Mouse (Mus musculus) ES-CJ7 (cell line): ENCODE data around the gene Tunar.

Experiments
- DNase-seq: peaks from one replicate; pipeline ENCODE4 v3.0.0; 2011; ENCODE audit warnings: low read depth, low spot score

Tunar gene

DNA sequence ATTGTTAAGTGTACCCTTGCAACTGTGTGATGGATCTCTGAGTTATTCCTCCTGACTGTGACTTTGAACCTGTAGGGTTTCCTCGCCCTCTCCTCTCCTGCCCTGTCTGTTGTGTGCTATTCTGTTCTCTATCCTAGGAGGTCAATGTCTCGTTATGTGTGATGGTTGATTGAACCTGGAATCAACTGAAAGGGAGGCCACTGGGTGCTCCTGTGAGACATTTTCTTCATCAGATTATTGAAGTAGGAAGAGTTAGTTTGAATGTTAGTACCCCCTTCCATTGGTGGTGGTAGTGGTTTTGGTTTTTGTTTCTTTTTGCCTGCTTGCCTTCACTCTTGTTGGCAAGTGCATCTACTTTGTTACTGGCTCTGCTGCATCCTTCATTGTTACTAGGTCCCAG lies at the start of gene Tunar:
Tunar (plus strand) TSS at position 301 of the 400 bp plus-strand sequence.
- no peak for DNase-seq

DNA sequence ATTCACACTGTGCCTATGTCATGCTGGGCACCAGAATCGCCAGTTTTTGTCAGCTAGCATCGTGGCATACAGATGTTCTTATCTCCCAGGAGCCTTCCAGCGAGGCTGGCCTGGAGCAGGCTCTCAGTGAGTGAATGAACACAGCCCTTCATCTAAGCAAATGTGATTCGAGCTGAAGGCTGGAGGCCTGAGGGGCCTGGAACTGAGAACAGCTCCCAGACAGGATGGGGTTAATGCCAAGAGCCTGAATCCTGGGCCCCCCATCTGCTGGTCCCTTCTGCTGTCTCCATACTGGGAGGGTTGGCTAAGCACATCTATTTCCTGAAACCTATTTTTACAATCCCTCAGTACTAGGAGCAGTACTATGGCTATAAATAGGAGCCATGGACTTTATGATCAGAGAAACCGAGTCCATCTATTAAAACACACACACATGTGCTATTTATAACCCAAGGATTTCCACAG lies 21.1 kb upstream of the Tunar start:
- no peak for DNase-seq

DNA sequence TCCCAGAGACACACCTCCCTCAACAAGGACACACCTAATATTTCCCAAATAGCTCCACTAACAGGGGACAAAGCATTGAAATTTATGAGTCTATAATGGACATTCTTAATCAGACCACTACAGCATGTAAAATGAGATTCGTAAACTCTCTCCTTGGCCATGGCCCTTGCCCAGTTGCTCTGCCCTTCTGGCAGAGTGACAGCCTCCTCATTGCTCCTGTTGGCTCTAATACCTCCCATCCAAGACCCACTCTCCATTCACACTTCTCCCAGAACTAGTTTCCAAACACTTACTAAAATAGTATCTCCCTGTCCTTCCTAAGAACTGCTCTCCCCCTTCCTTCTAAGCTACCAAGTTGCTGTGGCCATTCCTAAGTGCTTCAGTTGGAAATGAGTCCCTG lies 19.3 kb upstream of the Tunar start:
- no peak for DNase-seq

GRCm38 (mm10) chr12:105322160-105322559 lies 11.5 kb upstream of the Tunar start:
- peak; percentile 89 for DNase-seq

GRCm38 (mm10) chr12:105327051-105327450 lies 6.6 kb upstream of the Tunar start:
- DNase-seq = no peak

- DNase-seq = no peak
These were observed 5.3 kb upstream of the Tunar start for GRCm38 (mm10) chr12:105328396-105328795.

- peak; percentile 48 for DNase-seq
These were observed 2.4 kb downstream of the Tunar start for GRCm38 (mm10) chr12:105336094-105336420.

- DNase-seq = peak; percentile 82
These were observed 3.0 kb downstream of the Tunar start for GRCm38 (mm10) chr12:105336421-105337289.

GRCm38 (mm10) chr12:105337290-105338005 lies 3.8 kb downstream of the Tunar start:
- peak; percentile 17 for DNase-seq

DNA sequence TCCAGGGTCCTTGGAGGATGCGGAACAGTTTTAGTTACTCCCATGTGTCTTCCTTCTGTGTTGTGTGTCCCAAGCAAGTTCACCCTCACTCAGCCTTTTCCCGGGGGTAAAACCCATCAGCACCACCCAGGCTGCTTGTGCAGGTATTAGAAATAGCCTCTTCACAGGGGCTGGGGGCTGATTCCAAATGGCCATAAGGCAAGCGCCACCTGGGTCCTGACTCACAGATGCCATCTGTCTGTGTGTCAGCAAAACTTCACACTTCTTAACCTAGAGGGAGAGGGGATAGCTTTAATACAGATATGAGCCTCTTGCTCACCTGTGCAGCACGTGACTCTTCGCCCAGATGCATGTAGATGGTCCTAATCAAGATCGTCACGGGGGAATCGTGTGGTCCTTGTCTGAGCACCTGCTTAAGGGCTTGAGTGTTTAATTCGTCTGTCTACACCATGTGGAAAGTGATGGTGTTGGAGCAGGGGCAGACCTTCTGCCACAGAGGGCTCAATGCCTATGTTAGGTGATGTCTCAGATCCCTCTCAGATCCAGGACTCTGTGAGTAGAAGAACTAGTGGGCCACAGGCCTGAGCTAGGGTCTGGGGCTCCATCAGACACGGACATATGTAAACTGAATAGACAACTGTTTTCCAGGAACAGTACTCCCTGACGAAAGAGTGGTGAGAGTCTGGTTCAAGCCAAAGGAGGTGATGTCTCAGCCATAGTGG lies 4.7 kb downstream of the Tunar start:
- DNase-seq = no peak

- no peak for DNase-seq
These were observed 7.9 kb downstream of the Tunar start for GRCm38 (mm10) chr12:105341523-105341922.

DNA sequence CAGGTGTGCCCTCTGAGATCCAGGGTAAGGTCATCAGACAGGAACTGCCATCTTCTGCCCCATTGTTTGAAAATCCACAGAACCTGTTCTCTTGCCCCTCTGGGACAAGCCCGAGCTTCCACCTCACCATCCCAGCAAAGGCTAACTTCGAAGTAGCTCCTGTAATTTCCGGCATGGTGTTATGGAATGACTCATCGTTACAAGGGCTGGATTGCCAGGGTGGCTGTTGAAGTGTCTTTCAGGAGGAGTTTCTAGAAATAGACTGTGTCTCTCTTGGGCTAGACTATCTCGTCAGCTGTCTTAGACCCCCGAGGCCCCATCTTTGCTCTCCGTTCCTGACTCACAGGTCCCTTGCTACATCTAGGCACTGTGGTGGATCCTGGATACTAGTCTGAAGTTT lies 10.8 kb downstream of the Tunar start:
- DNase-seq = no peak

- DNase-seq = no peak
These were observed 13.2 kb downstream of the Tunar start for GRCm38 (mm10) chr12:105346861-105347260.

DNA sequence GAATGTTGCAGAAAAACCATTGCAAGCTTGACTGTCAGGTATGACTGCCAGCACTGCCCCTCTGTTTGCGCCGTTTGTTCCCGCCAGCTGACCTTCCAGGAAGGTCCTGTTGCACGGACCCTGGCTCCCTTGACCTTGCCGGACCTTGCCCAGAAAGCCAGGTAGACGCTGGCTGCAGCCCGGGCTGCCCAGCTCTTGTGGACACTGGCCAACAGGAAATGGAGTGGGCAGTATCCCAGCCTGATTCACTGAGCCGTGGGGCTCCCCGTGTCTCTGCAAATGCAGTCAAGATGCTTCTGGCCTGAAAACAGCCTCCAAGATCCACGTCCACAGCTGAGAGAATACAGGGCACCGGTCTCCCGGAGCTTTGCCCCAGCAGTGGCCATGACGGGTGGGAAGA lies 13.6 kb downstream of the Tunar start:
- no peak for DNase-seq

GRCm38 (mm10) chr12:105354266-105354665 lies 20.6 kb downstream of the Tunar start:
- no peak for DNase-seq

DNA sequence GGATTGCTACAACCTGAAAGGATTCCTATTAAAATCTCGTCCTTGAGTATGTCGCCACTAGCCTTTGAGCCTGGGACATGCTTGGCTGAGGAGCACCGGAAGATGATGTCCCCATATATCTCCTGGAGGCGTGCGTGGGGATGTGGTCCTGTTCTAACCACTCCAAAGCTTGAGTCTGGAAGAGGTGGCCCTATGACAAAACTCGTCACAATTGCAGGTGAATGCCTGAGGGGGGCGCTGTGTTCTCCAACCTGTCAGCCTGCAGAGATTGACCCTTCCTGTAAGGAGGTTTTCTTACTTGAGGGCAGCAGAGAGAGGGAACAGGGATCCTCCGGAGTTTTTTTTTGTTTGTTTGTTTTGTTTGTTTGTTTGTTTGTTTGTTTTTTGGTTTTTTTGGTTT lies 21.1 kb downstream of the Tunar start:
- no peak for DNase-seq

DNA sequence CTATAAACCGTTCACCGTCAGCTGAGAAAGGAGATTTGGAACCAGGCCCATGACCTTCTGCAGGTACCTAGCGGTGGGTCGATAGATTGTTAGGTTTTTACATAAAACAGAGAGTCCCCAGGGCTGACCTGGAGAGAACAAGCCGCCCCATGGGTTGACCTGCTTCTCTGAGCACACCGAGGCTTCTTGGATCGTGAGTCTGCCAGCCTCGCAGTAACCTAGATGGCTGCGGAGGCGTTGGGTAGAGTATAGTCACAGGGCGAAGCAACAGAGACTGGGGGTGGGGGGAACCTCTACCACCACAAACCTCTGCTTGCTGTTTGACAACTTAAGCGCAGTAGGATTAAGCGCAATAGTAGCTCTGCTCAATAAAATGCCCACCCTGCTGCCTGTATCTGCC lies 23.1 kb downstream of the Tunar start:
- DNase-seq = no peak

GRCm38 (mm10) chr12:105363648-105364047 lies 30.0 kb downstream of the Tunar start:
- no peak for DNase-seq

DNA sequence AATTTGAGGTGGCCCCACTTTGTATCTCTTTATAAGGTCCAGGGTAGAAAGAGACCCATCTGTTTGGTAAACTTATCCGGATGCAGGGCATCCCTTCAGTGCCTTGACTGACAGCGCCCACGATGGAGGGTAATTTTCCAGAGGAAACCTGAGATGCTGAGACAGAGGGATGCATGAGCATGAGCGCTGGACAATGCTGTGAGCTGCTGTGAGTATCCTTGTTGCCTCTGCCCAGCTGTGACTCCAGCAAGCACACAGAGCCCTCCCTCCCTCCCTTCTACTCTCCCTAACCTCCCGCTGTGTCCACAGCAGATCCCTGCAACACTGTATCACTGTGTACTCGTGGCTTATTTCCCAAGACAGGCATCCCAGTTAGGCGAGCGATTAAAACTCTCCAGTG lies 40.9 kb downstream of the Tunar start:
- no peak for DNase-seq

DNA sequence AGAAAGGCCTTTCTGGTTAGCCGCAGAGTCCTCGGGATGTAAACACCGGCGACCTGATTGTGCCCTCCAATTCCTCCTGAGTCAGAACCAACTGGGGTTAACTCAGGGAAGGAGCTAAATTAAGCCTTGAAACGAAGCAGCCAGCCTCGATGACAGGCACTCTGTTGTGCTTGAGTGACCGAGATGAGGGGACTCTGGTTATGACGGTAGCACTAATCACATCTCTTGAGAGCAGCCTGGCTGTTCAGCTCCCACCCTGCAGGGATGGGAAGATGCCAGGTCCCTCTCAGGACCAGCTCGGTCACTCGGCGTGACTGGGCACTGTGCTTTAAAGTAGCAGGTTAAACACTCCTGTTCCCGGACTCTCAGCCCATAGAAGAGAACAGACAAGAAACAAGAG lies 43.3 kb downstream of the Tunar start:
- no peak for DNase-seq

- DNase-seq = peak; percentile 56
These were observed 49.1 kb downstream of the Tunar start for GRCm38 (mm10) chr12:105382733-105383132.

- no peak for DNase-seq
These were observed 61.0 kb downstream of the Tunar start for GRCm38 (mm10) chr12:105394671-105395070.
